8 mouse cellular contexts compared by ENCODE assay signal in the genomic region with DNA sequence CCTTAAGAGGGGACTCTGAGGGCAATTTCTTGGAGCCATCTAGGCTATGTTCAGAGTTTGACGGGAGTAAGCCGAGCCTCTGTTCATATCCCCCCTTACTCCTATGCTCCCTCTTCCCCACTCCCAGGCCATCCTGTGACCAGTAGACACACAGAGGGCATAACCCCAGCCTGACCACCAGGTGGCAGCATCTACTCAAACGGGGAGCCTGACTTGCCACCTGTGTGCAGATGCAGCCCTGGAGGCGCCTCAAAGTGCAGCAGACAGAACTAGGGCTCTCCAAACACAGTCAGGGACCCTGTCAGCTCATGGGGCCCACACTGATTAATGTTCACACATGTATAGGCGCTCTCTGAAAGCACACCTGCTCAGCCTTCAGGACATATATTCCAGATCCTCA. TPM values are rescaled to one million over a fixed set of nuclear protein-coding genes. Genes with fewer than 3 reads are reported as not detected.
A peak's percentile ranks its signal among the peaks of the same experiment; 100 is the strongest.
DNase-seq lines count a peak whose midpoint lies in the region; ATAC-seq and TF ChIP-seq lines count a peak whose summit lies in the region.

No protein-coding gene starts in this region.

- WGBS in limb, embryonic 12.5 days: 7% methylated on average over 5 of the region's 5 CpGs
- 3% methylated on average over 5 of the region's 5 CpGs for WGBS in midbrain, embryonic 14.5 days
- WGBS in spleen, adult 2 months: 2% methylated on average over 5 of the region's 5 CpGs

- H3K36me3 ChIP-seq in limb, embryonic 12.5 days: no peaks in the 10 kb centered on the region
- no peaks in the 10 kb centered on the region for H3K36me3 ChIP-seq in midbrain, embryonic 14.5 days (ENCODE audit: control insufficient read depth, insufficient read depth, low read length)
- no peaks in the 10 kb centered on the region for H3K36me3 ChIP-seq in spleen, adult 2 months (ENCODE audit: control insufficient read depth, insufficient read depth, low read length)

- peaks cover 37% of the 10 kb centered on the region for H3K27me3 ChIP-seq in limb, embryonic 12.5 days
- no peaks in the 10 kb centered on the region for H3K27me3 ChIP-seq in midbrain, embryonic 14.5 days (ENCODE audit: control insufficient read depth, insufficient read depth, low read length)
- H3K27me3 ChIP-seq in spleen, adult 2 months (ENCODE audit: control insufficient read depth, insufficient read depth, low read length): no peaks in the 10 kb centered on the region

- peak; percentile 56 to 80 for DNase-seq in layer of hippocampus, adult 2 months (ENCODE audit: low spot score in 2 of 2)
- no peak for DNase-seq in layer of hippocampus, adult 9-10 months (ENCODE audit: low spot score)
- peak; percentile 72 to 77 for DNase-seq in cerebellum, postnatal 4 days (ENCODE audit: low spot score in 2 of 2)
- peak; percentile 84 for DNase-seq in gastrocnemius, postnatal 10 days
- DNase-seq in midbrain, embryonic 14.5 days: peak; percentile 92
- DNase-seq in spleen, adult 2 months (ENCODE audit: low read depth in 1 of 2, low spot score in 2 of 2): peak; percentile 70 to 84

- H3K9me3 ChIP-seq in limb, embryonic 12.5 days: no peaks in the 10 kb centered on the region
- no peaks in the 10 kb centered on the region for H3K9me3 ChIP-seq in midbrain, embryonic 14.5 days (ENCODE audit: control insufficient read depth, low read length)

- H3K4me3 ChIP-seq in layer of hippocampus, adult 2 months: no peak overlapping the region
- no peak overlapping the region for H3K4me3 ChIP-seq in limb, embryonic 12.5 days (replicated peaks)
- H3K4me3 ChIP-seq in midbrain, embryonic 14.5 days (replicated peaks; ENCODE audit: low read depth, low read length): no peak overlapping the region
- no peak overlapping the region for H3K4me3 ChIP-seq in spleen, adult 2 months (ENCODE audit: extremely low read depth, insufficient read depth, insufficient read length)

- peak; percentile 95 for TF ChIP-seq CTCF in layer of hippocampus, adult 2 months (conservative IDR thresholded peaks at IDR 0.05)
- peak; percentile 96 for TF ChIP-seq CTCF in spleen, adult 2 months (IDR thresholded peaks at IDR 0.05; ENCODE audit: extremely low read depth, insufficient read depth, insufficient read length, insufficient replicate concordance)

- no peak overlapping the region for H3K9ac ChIP-seq in limb, embryonic 12.5 days (replicated peaks)
- no peak overlapping the region for H3K9ac ChIP-seq in midbrain, embryonic 14.5 days (replicated peaks; ENCODE audit: low read length)

- peak; percentile 84 for ATAC-seq in inflammation-experienced regulatory T-cells, adult 6 months
- peak; percentile 67 for ATAC-seq in limb, embryonic 12.5 days (ENCODE audit: insufficient number of reproducible peaks, insufficient read depth, low FRiP score, low TSS enrichment, low read depth)
- ATAC-seq in midbrain, embryonic 14.5 days (ENCODE audit: low FRiP score, low TSS enrichment): peak; percentile 60; the same call in 1 of the 2 replicates

- TF ChIP-seq POLR2A in spleen, adult 2 months (IDR thresholded peaks at IDR 0.05; ENCODE audit: low read depth, low read length): no peak

- no peak overlapping the region for H3K4me2 ChIP-seq in limb, embryonic 12.5 days
- no peak overlapping the region for H3K4me2 ChIP-seq in midbrain, embryonic 14.5 days (ENCODE audit: low read length)

- peaks cover 22% of the 10 kb centered on the region for H3K4me1 ChIP-seq in limb, embryonic 12.5 days (replicated peaks)
- H3K4me1 ChIP-seq in midbrain, embryonic 14.5 days (ENCODE audit: control insufficient read depth, insufficient read depth, low read length): peaks cover 10% of the 10 kb centered on the region
- H3K4me1 ChIP-seq in spleen, adult 2 months (ENCODE audit: control insufficient read depth, insufficient read depth, insufficient read length): no peaks in the 10 kb centered on the region

- no peak overlapping the region for H3K27ac ChIP-seq in layer of hippocampus, adult 2 months
- H3K27ac ChIP-seq in limb, embryonic 12.5 days: no peak overlapping the region
- H3K27ac ChIP-seq in midbrain, embryonic 14.5 days (replicated peaks; ENCODE audit: low read depth, low read length): no peak overlapping the region
- H3K27ac ChIP-seq in spleen, adult 2 months (ENCODE audit: insufficient read depth, low read length): no peak overlapping the region

RNA-seq across cellular contexts. Expression of gene Zfpm1, which starts 8.8 kb away (rescaled TPM):
- total RNA-seq in layer of hippocampus, adult 2 months (2021): 10 to 100 TPM; 45.1 to 45.6 TPM
- total RNA-seq in gastrocnemius, postnatal 10 days (2021): 10 to 100 TPM; 10.6 to 12.8 TPM
- 1 to 10 TPM in 2 of 3 experiments, under 1 TPM in 1; 0.65 to 2.6 (median 1.3) TPM for polyA plus RNA-seq in inflammation-experienced regulatory T-cells, adult 6 months (2017; shearing (Covaris generic))
- polyA plus RNA-seq in limb, embryonic 12.5 days (2016; fragmentation: Nextera tagmentation; extraction: Ambion mirVana): 1.2 and 1.4 TPM in 2 replicates
- 2.3 TPM in 2 replicates for polyA plus RNA-seq in midbrain, embryonic 14.5 days (2014; fragmentation: Nextera tagmentation; extraction: Ambion mirVana)
- 73.3 and 113 TPM in 2 replicates for polyA plus RNA-seq in spleen, adult 2 months (2012; rRNA removed)

Comparison
In these comparisons a context has a peak if more than half of its experiments do, and no peak if none do; other contexts are left out.
1. RNA of gene Zfpm1, which starts 8.8 kb away (polyA plus RNA-seq): 73.3 to 113 TPM in spleen, adult 2 months; 2.3 TPM in midbrain, embryonic 14.5 days, 0.65 to 2.6 TPM in inflammation-experienced regulatory T-cells, adult 6 months and 1.2 to 1.4 TPM in limb, embryonic 12.5 days; every median in the first group is over 10 times any median in the second.
2. Peak in every context shown above with its lines, with median percentiles within 50 percentile points of each other: ATAC-seq.